Mouse (Mus musculus) monocyte, adult 5-6 weeks (primary cell): Measurements from ENCODE around the gene Nox1. TPM values are rescaled to one million over a fixed set of nuclear protein-coding genes. Genes with fewer than 3 reads are reported as not detected.
"Not testable (repeated sequence)": the region's sequence is repeated elsewhere in the genome, so short reads cannot be mapped to it uniquely, and the experiment has no call there.

Experiments used
- ATAC-seq: fragments of 153-309, 156-312 bp; replicated peaks from 2 replicates; pipeline ENCODE4 v1.8.0; 2017; ENCODE audit warnings: mild to moderate bottlenecking; ENCODE audit not compliant: low TSS enrichment, insufficient number of reproducible peaks, severe bottlenecking, poor library complexity, low FRiP score
- total RNA-seq: library from RNA; stranded (forward); fragments of 200-1000, 200-491, 200-594 nt; gene quantifications from 3 replicates; pipeline ENCODE4 v1.2.3, GENCODE M21; 2017

The Nox1 gene
- 0.29 to 0.85 TPM in 2 of 3 replicates, not detected in the other for total RNA-seq

DNA sequence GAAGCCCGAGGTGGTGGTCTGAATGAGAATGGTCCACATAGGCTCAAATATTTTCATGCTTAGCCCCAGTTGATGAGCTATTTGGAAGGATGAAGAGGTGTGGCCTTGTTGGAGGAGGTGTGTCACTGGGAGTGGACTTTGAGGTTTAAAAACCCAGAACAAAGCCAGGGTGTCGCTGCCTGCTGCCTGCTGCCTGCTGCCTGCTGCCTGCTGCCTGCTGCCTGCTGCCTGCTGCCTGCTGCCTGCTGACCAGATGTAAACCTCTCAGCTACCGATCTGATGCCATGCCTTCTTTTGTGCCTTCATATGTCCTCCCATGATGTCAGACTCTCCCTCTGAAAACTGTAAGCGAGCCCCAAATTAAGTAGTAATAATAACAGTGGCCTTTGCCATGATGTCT is at the start of gene Nox1:
Gene Nox1, minus strand, starts transcription at position 101 of the 400 bp plus-strand sequence.
- ATAC-seq = no peak

- ATAC-seq = no peak
Measured at GRCm38 (mm10) chrX:134262129-134262528, 40.4 kb upstream of the Nox1 start.

DNA sequence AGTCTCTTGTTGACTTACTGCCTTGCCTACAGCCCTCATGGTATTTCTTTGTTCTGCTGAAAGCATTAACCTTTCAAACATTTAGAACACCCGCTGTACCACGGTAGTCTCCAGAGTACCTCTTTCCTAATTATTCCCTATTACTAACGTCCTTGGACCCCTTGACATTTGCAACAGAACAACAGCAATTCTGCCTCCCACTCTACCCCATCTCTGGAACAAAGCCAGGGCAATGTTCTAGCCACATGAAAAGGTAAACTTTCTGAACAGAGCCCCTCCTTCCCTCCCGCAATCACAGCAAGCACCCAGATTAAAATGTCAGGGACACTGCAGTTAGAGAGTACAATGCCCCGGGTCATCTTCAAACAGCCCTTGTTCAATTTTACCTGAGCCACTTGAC is 39.4 kb upstream of the Nox1 start:
- no peak for ATAC-seq

GRCm38 (mm10) chrX:134248202-134248601 is 26.4 kb upstream of the Nox1 start:
- ATAC-seq = no peak

DNA sequence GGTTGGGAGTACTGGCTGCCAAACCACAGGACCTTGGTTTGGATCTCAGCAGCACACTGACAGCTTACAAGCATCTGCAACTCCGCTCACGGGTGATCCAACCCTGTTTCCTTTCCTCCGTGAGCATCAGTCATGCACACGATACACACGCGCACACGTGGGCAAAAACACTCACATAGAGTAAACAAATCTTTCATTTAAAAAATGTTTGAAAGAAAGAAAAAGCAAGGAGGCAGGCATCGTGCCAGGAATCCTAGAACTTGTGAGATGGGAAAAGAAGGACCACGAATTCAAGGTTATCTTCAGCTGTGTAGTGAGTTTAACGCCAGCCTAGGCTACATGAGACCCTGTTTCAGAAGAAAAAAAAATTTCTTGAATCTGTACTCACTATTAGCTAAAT is 24.2 kb upstream of the Nox1 start:
- ATAC-seq = no peak

DNA sequence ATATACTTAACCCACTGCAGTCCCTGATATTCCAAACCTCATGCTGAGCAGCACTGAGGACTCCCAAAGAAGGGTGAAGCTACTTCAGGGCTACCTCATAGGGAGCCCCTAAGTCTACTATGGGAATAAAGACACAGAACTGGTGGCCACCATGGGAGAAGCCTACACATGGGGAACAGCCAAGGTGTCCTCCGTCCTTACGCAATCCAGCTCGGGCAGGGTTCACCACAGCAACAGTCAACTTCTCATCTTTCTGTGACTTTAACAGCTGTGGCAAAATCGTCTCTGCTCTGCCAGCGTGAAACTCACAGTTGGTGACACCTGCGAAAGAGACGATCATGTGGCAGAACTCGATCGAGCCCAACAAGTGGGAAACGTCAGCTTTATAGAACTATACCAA is 16.5 kb upstream of the Nox1 start:
- ATAC-seq = no peak

- no peak for ATAC-seq
Measured at GRCm38 (mm10) chrX:134233048-134233447, 11.3 kb upstream of the Nox1 start.

DNA sequence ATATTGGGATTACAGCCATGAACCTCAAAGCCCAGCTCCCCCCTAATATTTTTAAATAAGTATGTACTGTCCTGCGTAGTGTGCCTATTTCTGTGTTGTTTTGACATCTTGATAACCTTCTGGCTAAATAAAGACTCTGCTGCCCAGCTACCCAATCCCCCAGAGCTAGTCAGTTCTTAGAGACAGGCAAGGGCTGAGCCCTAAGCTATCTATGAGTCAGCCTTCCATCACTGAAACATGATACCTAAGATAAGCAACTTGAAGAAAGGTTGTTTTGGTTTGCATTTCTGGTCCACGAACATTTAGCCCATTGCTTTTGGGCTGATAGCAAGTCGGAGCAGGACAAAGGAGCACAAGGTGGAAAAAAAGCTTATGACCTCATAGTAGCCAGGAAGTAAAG is 1.1 kb downstream of the Nox1 start:
- no peak for ATAC-seq

DNA sequence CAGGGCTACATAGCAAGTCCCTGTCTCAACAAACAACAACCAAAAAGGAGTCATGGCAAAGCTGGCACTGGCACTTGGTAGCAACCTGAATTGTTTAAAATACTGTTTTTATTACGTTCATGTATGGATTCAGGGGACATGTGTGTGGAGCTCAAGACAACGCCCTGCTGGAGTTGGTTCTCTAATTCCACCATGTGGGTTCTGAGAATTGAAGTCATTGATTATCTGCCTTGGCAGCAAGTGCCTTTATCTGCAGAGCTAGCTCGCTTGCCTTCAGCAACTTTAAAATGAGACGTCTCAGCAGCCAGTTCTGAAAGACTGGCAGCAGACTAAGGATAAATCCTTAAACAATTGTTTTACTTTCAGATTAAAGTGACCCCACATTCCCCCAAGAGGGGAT is 3.6 kb downstream of the Nox1 start:
- ATAC-seq = no peak

- ATAC-seq = no peak
Measured at GRCm38 (mm10) chrX:134211151-134211642, 10.6 kb downstream of the Nox1 start.

- no peak for ATAC-seq
Measured at GRCm38 (mm10) chrX:134208491-134208890, 13.3 kb downstream of the Nox1 start.

DNA sequence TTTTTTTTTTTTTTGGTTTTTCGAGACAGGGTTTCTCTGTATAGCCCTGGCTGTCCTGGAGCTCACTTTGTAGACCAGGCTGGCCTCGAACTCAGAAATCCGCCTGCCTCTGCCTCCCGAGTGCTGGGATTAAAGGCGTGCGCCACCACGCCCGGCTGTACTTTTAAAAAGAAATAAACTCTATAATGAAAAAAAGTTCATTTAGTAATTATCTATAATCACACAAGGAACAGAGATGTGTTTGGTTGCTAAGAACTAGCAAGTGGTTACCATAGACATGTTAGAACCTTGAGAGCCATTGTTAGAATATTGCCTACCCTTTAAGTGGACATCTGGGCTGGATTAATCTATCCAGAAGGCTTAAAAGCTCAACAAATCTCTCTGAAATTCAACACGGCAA is 34.6 kb downstream of the Nox1 start, which contains the start of gene Arl13a:
Gene Arl13a, plus strand, starts transcription at position 301 of the 400 bp plus-strand sequence.
- ATAC-seq = not testable (repeated sequence)

DNA sequence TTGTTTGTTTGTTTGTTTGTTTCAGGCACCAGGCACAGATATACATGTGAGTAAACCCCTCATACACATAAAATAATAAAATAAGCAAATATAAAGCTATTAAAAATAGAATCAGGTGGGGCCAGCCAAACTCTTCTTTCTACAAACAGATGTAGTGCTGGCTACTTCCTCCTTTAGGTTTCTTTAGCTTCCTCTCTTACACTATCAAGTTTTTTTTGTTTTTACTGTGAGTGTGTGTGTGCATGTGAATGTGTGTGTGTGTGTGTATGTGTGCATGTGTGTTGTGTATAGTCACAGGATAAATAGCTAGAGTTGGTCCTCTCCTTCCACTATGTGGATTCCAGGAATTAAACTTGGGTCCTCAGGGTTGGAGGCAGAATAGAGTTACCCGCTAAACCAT is 47.1 kb downstream of the Nox1 start:
- no peak for ATAC-seq

- no peak for ATAC-seq
Measured at GRCm38 (mm10) chrX:134170584-134170983, 51.2 kb downstream of the Nox1 start.

GRCm38 (mm10) chrX:134163484-134163883 is 58.3 kb downstream of the Nox1 start:
- 0 out of 2 replicates have a peak, but pooled peaks have one; percentile 43 for ATAC-seq

- no peak for ATAC-seq
Measured at GRCm38 (mm10) chrX:134162826-134163225, 58.9 kb downstream of the Nox1 start.

GRCm38 (mm10) chrX:134162043-134162720 is 59.6 kb downstream of the Nox1 start, which contains the start of gene Xkrx:
Gene Xkrx, minus strand, starts transcription at chrX:134162076.
- ATAC-seq = no peak

- no peak for ATAC-seq
Measured at GRCm38 (mm10) chrX:134160442-134160841, 61.3 kb downstream of the Nox1 start.

DNA sequence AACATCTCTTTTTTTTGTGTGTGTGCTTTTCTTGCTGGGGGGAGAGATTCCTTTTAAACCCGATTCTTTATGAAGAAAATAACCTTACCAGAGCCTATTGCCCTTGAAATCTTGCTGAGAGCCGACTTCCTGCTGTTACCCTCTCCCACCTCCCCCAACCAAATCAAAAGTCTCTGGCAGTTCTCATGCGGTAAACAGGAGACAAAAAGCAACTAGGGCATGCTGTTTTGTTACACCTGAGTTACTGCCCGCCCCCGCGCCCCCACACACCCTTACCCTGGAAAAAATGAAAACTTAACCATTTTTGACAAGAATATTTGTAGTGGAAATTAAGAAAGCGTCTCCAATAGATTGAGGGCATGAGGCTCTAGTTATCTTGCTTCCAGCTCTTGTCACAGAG is 63.6 kb downstream of the Nox1 start:
- ATAC-seq = no peak

DNA sequence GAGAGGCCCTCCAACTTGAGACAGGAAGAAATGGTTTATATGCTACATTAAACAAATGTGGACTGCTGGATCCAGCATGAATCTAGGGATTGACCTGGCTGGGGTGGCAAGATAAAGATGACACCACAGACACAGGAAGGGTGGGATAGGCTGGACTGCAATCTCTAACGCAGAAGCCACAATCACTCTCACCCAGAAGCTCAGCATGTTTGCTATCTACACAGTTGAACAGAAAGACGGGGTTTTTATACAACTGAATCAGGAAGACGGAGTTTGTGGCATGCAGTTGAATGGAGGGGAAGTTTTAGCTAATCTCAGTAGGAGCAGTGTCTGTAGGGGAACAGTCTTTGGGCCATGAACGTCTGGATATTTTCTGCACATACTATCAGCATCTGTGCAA is 79.8 kb downstream of the Nox1 start:
- ATAC-seq = no peak

DNA sequence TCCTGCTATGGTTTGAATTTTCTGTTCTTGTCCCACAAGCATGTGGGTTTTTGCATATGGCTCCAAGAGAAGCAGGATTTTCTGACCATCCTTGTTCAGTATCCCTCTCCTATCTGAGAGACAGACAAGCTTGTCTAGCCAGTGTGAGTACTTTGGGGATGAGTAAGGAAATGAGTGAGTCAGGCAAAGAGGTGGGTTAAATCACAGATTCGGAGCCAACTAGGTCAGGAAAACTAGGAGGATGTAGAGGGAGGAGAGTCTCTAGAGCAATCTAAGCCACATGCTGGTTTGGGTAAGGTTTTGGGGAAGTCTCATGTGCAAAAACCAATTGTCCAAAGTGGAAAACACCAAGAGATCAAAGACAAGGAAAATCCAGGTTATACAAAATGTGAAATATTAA is 80.2 kb downstream of the Nox1 start:
- no peak for ATAC-seq
